Mouse (Mus musculus): ENCODE data around the gene Cfap61. TPM values are rescaled to one million over a fixed set of nuclear protein-coding genes. Genes with fewer than 3 reads are reported as not detected.

The Cfap61 gene
- polyA plus RNA-seq, 1 experiment from 2014 or later = 1.0 TPM

DNA sequence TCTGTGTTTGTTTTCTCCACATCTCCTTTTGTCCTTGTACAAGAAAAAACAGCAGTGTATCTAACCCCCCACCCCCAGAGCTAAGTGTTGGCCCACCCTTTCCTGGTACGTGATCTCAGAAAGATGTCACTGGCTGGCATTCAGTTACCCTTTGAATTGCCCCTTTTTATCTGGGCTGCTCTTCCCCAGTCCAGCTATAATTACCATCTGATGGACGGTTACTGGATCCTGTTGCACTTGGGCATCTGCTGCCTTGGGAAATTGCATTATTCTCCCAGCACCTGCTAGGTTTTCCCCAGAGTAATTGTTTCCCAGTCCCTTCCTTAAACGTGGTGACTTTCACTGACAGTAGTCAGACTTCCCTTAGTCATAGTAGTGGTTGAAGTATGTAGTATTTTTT lies 115.5 kb downstream of the Cfap61 start:
- Histone ChIP-seq H3K36me3 (no peaks in the 10 kb centered on the region), H3K4me3 (no peak overlapping the region), H3K27me3 (ENCODE audit: insufficient read depth, poor library complexity, severe bottlenecking) (no peaks in the 10 kb centered on the region), H3K4me1 (peaks cover 17% of the 10 kb centered on the region; the same call in 1 of the 2 replicates), H3K9me3 (no peaks in the 10 kb centered on the region), H3K27ac (no peak overlapping the region)
- DNase-seq (ENCODE audit: low spot score) = no peak
- 41% methylated on average over 3 of the region's 3 CpGs for WGBS

DNA sequence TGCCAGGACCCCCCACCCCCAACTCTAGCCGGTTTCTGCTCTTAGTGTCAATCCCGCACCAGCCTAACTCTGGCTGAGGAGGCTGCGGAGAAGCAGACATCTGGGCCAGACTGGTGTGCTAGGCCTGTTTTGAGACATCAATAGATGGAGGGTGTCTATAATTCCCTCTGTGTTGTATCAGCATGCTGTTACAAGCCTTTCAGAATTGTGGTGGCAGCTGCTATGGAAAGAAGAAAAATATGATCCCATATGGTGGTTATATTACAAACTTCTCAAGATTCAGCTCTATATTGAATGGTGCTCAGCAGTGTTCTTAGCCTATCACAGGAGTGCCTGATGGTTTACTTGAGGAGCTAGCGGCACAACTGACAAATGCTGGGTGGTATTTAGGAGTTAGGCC lies 116.8 kb downstream of the Cfap61 start:
- 87% methylated on average over 4 of the region's 4 CpGs for WGBS
- Histone ChIP-seq H3K4me1 (peaks cover 13% of the 10 kb centered on the region; the same call in 1 of the 2 replicates), H3K4me3 (no peak overlapping the region), H3K36me3 (no peaks in the 10 kb centered on the region), H3K27me3 (ENCODE audit: insufficient read depth, poor library complexity, severe bottlenecking) (no peaks in the 10 kb centered on the region), H3K27ac (no peak overlapping the region), H3K9me3 (no peaks in the 10 kb centered on the region)
- DNase-seq (ENCODE audit: low spot score) = no peak

DNA sequence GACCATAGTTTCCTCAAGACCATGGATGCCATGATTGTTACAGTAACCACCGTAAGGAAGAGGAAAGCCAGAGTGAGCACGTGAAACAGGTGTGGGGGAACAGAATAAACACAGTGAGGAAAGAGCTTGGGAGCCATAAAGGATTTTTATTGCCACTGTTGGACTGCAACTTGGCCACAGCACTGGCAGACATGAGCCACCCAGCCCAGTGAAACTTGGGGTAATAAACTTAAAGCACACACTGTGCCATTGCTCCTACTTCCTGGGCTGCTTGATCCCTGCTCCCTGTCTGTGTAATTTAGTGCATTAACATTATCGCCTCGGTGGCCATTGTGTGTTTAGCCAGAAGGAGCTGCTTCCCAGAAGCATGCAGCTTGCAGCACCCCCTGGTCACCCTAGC lies 122.5 kb downstream of the Cfap61 start:
- Histone ChIP-seq H3K4me3 (no peak overlapping the region), H3K27ac (no peak overlapping the region), H3K4me1 (no peaks in the 10 kb centered on the region), H3K36me3 (no peaks in the 10 kb centered on the region), H3K27me3 (ENCODE audit: insufficient read depth, poor library complexity, severe bottlenecking) (no peaks in the 10 kb centered on the region), H3K9me3 (no peaks in the 10 kb centered on the region)
- WGBS = 75% methylated on average over 4 of the region's 4 CpGs
- DNase-seq (ENCODE audit: low spot score) = no peak

DNA sequence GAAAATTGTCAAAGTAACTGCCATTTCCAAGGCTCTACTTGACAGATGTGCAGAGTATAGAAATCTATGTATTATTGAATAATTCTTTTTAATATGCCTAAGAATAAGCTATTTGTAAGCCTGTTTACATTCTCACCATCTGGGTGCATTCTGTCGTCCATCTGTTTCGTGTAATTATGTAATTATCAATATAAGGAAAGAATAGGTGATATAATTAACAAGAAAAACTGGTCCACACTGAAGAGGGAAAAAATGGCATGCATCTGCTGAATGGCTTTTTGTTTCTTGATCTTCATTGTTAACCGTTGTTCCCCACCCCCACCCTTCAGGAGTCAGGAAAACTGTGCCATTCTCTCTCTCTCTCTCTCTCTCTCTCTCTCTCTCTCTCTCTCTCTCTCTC lies 124.2 kb downstream of the Cfap61 start:
- Histone ChIP-seq H3K4me3 (no peak overlapping the region), H3K27ac (no peak overlapping the region), H3K36me3 (no peaks in the 10 kb centered on the region), H3K4me1 (peaks cover 5% of the 10 kb centered on the region; the same call in 1 of the 2 replicates), H3K9me3 (no peaks in the 10 kb centered on the region), H3K27me3 (ENCODE audit: insufficient read depth, poor library complexity, severe bottlenecking) (no peaks in the 10 kb centered on the region)
- 80% methylated on average over 3 of the region's 3 CpGs for WGBS
- no peak for DNase-seq (ENCODE audit: low spot score)

DNA sequence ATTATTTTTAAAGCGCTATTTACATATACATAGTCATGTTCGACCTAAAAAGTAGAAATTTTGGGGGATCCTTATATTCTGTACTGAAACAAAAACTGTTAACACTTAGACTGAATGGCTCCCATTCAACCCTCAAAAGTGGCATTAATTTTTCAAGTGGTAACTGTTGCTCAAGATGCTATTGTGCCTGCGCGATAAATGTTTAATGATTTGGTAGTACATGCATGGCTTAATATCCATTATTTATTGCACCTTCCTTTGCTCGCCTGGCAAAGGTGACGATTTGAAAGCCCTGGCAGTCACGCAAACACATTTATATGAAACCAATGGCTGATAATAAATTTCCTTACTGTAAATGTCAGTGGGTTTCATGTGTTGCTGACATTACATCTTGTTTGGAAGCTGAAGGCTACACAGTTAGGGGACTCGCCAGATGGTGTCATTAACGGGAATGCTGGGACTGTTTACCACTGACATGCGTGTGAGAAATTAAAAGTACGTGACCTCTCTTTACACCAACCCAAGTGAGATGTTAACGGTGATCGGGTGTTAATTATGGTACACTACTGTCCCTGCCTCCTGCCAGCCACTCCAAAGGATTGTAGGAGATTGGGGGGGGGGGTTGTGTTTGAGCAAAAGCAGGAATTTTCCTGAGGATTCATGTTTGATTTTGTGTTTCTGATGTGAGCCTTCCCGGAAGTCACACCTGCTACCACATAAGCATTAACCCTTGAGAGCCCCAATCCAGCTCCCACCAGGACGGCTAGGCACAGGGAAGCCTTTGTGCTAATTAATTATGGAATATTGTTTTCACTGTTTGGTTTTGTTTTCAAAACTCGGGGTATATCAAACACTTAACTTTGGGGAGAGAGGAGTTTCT lies 127.1 kb downstream of the Cfap61 start:
- Histone ChIP-seq H3K27ac (no peak overlapping the region), H3K4me1 (peaks cover 8% of the 10 kb centered on the region; the same call in 1 of the 2 replicates), H3K9me3 (no peaks in the 10 kb centered on the region), H3K27me3 (ENCODE audit: insufficient read depth, poor library complexity, severe bottlenecking) (no peaks in the 10 kb centered on the region), H3K36me3 (no peaks in the 10 kb centered on the region), H3K4me3 (no peak overlapping the region)
- WGBS = 79% methylated on average over 16 of the region's 16 CpGs
- no peak for DNase-seq (ENCODE audit: low spot score)

DNA sequence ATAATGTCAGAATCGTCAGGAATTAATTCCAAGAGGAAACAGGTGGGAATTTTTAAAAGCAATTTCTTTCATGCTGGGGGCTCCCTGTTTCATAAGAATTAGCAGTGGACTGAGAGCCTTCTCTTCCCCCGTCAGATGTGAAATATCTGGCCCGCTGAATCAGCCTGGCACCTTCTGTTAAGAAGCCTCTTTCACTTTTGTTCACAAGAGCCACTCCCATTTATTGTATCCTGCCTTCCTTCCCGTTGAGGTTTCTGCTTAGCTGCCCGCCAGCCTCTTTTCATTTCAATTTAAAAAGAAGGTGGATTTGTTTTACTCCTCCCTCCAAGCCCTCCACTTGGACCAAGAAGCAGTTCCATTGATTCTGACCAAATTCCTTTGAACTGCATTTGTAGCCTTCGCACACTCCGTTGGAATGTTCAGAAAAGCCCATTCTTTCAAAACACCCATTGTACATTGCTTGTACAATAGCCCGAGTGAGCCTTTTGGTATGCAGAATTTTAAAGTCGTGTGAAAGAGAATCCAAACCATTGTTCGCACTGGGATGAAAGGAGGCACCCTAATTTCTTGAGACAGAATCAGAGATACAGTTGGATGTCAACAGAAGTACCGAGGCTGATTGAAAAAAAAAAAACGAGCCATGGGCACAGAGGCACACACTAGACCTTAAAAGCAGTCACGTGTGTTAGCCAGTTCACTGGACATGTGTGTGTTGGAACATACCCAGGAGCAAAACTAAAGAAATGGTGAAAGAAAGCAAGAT lies 127.9 kb downstream of the Cfap61 start:
- DNase-seq (ENCODE audit: low spot score) = no peak

GRCm38 (mm10) chr2:146063093-146064074 lies 128.8 kb downstream of the Cfap61 start:
- H3K4me1 ChIP-seq = peaks cover 8% of the 10 kb centered on the region; the same call in 1 of the 2 replicates
- no peak overlapping the region for H3K27ac ChIP-seq
- no peak for DNase-seq (ENCODE audit: low spot score)
- 59% methylated on average over 11 of the region's 11 CpGs for WGBS
- no peaks in the 10 kb centered on the region for H3K27me3 ChIP-seq (ENCODE audit: insufficient read depth, poor library complexity, severe bottlenecking)
- no peak overlapping the region for H3K4me3 ChIP-seq
- H3K36me3 ChIP-seq = no peaks in the 10 kb centered on the region
- no peaks in the 10 kb centered on the region for H3K9me3 ChIP-seq

More for the DNA sequence above, 127.9 kb downstream of the Cfap61 start:
- Histone ChIP-seq H3K27me3 (ENCODE audit: insufficient read depth, poor library complexity, severe bottlenecking) (no peaks in the 10 kb centered on the region), H3K4me3 (no peak overlapping the region), H3K27ac (no peak overlapping the region), H3K36me3 (no peaks in the 10 kb centered on the region), H3K9me3 (no peaks in the 10 kb centered on the region), H3K4me1 (peaks cover 8% of the 10 kb centered on the region; the same call in 1 of the 2 replicates)
- 61% methylated on average over 13 of the region's 13 CpGs for WGBS

DNA sequence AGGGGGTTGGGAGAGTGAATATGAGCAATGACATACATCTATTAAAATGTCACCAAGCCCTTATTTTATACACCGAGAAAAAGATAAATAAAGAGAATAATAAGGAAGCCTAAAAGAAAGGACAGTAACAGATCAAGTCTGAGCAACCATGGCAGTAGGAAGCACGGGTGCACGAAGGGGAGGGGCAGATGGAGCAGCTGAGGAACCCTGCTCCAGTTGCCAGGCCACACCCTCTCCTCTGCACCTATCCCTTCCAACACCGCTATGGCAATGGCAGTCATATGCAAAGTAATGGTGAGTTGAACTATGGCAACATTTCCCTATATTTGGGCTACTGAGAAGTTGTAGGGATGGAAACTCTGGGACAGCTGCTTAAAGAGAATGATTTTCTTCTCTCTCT lies 132.8 kb downstream of the Cfap61 start:
- H3K4me3 ChIP-seq = no peak overlapping the region
- peaks cover 8% of the 10 kb centered on the region; the same call in 1 of the 2 replicates for H3K4me1 ChIP-seq
- WGBS = 51% methylated on average over 4 of the region's 4 CpGs
- H3K36me3 ChIP-seq = no peaks in the 10 kb centered on the region
- no peak for DNase-seq (ENCODE audit: low spot score)
- no peaks in the 10 kb centered on the region for H3K27me3 ChIP-seq (ENCODE audit: insufficient read depth, poor library complexity, severe bottlenecking)
- H3K27ac ChIP-seq = no peak overlapping the region
- H3K9me3 ChIP-seq = no peaks in the 10 kb centered on the region

DNA sequence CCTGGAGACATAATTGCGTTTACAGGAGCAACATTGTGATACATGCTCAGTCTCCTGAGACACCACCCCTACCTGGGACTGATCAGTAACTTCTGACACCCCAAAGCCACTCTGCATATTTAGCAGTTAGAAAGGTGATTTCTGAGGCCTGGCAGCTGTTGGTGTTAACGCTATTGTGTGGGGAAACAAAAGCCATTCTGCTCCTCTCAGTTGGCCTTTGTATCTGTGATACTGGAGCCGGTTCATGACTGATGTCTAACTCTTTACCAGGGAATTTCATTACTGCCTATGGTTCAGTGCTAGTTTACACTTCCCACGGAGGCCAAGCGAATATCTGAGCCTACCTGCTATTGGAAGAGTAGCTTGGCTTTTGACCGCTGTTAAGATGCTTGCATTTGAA lies 138.7 kb downstream of the Cfap61 start:
- no peak overlapping the region for H3K4me3 ChIP-seq
- H3K27me3 ChIP-seq (ENCODE audit: insufficient read depth, poor library complexity, severe bottlenecking) = no peaks in the 10 kb centered on the region
- H3K9me3 ChIP-seq = no peaks in the 10 kb centered on the region
- no peak for DNase-seq (ENCODE audit: low spot score)
- no peaks in the 10 kb centered on the region for H3K36me3 ChIP-seq
- H3K4me1 ChIP-seq = no peaks in the 10 kb centered on the region
- H3K27ac ChIP-seq = no peak overlapping the region
- WGBS = 52% methylated on average over 6 of the region's 6 CpGs

DNA sequence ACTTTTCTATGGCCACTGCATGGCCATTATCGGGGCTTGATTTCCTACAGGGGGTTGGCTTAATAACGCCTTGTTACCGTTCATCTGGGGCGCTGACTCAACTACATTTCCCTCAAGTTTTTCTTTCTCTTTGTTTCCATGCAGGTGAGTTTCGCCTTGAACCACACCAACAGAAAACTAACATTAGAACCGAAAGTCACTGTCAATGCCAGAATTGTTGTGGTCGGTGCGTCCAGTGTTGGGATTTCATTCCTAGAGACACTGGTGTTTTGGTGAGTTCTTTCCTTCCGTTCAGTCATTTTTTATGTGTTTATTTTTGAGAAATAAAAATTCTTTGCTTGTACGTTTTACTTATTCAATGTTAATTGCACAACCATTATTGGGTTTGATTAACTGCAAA lies 142.5 kb downstream of the Cfap61 start:
- Histone ChIP-seq H3K4me3 (no peak overlapping the region), H3K27ac (no peak overlapping the region), H3K4me1 (no peaks in the 10 kb centered on the region), H3K36me3 (no peaks in the 10 kb centered on the region), H3K27me3 (ENCODE audit: insufficient read depth, poor library complexity, severe bottlenecking) (no peaks in the 10 kb centered on the region), H3K9me3 (no peaks in the 10 kb centered on the region)
- no peak for DNase-seq (ENCODE audit: low spot score)
- 88% methylated on average over 10 of the region's 10 CpGs for WGBS

DNA sequence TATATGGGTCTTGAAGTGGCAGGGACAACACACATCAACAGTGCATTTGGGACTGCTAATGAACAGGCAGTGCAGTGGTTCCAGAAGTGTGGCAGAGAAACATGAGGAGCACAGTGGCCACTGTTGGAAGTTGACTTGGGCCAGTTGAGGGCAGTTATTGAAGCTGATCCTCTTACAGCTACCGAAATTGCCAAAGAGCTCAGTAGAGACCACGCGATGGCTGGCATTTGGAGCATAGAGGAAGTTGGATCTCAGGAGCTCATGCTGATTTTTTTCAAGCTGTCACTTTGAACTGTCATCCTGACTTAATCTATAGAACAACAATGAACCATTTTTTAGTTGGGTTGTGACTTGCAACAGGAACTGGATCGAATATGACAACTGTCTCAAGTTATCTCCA lies 145.7 kb downstream of the Cfap61 start:
- Histone ChIP-seq H3K27ac (no peak overlapping the region), H3K4me1 (peaks cover 9% of the 10 kb centered on the region; the same call in 1 of the 2 replicates), H3K9me3 (no peaks in the 10 kb centered on the region), H3K27me3 (ENCODE audit: insufficient read depth, poor library complexity, severe bottlenecking) (no peaks in the 10 kb centered on the region), H3K36me3 (no peaks in the 10 kb centered on the region), H3K4me3 (no peak overlapping the region)
- 86% methylated on average over 4 of the region's 4 CpGs for WGBS
- DNase-seq (ENCODE audit: low spot score) = no peak

DNA sequence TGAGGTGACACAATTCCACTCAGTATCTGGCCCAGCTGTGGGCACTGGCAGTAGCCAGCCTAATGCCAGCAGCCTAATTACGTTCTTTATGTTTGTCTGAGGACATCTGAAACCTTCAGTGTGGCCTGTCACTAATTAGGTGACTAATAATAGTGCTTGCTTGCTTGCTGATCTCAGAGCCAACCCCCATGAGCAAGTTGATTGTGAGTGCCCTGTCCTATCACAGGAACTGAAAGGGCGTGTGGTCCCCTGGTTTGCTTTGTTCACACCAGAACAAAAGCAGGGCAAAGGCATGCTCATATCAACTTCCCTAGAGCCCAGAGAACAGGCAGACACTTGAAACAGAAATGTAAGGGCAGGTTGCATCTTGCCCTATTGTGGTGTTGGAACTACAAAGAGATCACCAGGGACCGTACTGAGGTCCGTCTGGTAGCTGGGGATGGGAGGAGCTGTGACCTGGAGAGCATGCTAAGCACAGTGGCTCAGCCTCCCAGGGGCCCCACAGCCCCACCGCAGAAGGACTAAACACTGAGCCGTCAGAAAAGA lies 148.8 kb downstream of the Cfap61 start:
- peak overlapping the region; percentile 56 for H3K27ac ChIP-seq
- 37% methylated on average over 6 of the region's 6 CpGs for WGBS
- no peak for DNase-seq (ENCODE audit: low spot score)
- peaks cover 9% of the 10 kb centered on the region; the same call in 1 of the 2 replicates for H3K4me1 ChIP-seq
- H3K4me3 ChIP-seq = no peak overlapping the region
- no peaks in the 10 kb centered on the region for H3K27me3 ChIP-seq (ENCODE audit: insufficient read depth, poor library complexity, severe bottlenecking)
- no peaks in the 10 kb centered on the region for H3K9me3 ChIP-seq
- H3K36me3 ChIP-seq = no peaks in the 10 kb centered on the region

Measured in heart, embryonic 10.5 days (tissue).